Mouse (Mus musculus) bone marrow, adult 2 months (tissue): ENCODE results near the gene Eif4a2.

Source experiments
- CTCF ChIP-seq: fragments of 200-500 bp; IDR thresholded peaks from 2 replicates; pipeline ENCODE4 v1.5.1; 2011; ENCODE audit warnings: low read length, control low read depth; ENCODE audit not compliant: control insufficient read depth, insufficient read depth
- POLR2A ChIP-seq: fragments of 200-500 bp; IDR thresholded peaks from 2 replicates; pipeline ENCODE4 v1.6.1; 2011; ENCODE audit warnings: low read depth, mild to moderate bottlenecking, control low read depth, low read length, borderline replicate concordance; ENCODE audit not compliant: control insufficient read depth

- TF ChIP-seq POLR2A = no peak
- no peak for TF ChIP-seq CTCF
Observed at GRCm38 (mm10) chr16:23136406-23136970, 29.2 kb downstream of the Eif4a2 start.
